Mouse (Mus musculus): ENCODE measurements around the gene Olfr67.

DNA sequence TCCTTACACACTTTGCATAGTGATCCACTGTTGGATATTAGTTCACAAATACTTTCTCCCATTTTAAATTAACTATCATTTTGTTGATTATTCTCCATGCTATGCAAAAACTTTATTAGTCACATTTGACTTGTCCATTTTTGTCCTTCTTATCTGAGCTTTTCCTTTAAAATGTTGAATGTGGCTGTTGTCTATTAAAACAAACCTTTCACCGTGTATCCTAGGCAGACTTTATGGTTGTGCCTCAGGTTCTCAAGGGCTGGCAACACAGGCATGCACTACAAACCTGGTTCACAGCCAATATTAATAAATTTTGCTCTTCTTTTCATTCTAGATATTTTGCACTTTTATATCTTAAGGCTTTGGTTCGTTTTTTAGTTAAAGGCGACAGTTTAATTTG lies 19.1 kb upstream of the Olfr67 start:
- TF ChIP-seq CTCF (IDR thresholded peaks at IDR 0.05; ENCODE audit: low read depth) (no peak), EP300 (optimal IDR thresholded peaks at IDR 0.05) (no peak)

Data from stomach, postnatal 0 days (tissue).